26 mouse cellular contexts compared by ENCODE assay signal in genomic region chr10:53801048-53801641, GRCm38 (mm10). TPM values are rescaled to one million over a fixed set of nuclear protein-coding genes. Genes with fewer than 3 reads are reported as not detected.
A peak's percentile ranks its signal among the peaks of the same experiment; 100 is the strongest.
DNase-seq lines count a peak whose midpoint lies in the region; ATAC-seq and TF ChIP-seq lines count a peak whose summit lies in the region.
"Had no signal": no experiment of that assay in that cellular context is flagged by ENCODE, and none has a peak within 500 bp of the region (broad histone marks: within the 10 kb centered on the region; RNA-seq: fewer than 3 reads in every experiment).

No protein-coding gene starts in this region.

- no peaks in the 10 kb centered on the region for H3K36me3 ChIP-seq in embryonic facial prominence, embryonic 10.5 days (replicated peaks)
- H3K36me3 ChIP-seq in kidney, embryonic 15.5 days, result no peaks in the 10 kb centered on the region
- no peaks in the 10 kb centered on the region for H3K36me3 ChIP-seq in heart, adult 2 months (ENCODE audit: control insufficient read depth, insufficient read depth, low read length)
- H3K36me3 ChIP-seq: heart, embryonic 13.5 days; hindbrain, embryonic 13.5 days; lung, embryonic 15.5 days; midbrain, embryonic 10.5 days had no signal

- 41% methylated on average over 7 of the region's 7 CpGs for WGBS in embryonic facial prominence, embryonic 10.5 days
- 47% methylated on average over 7 of the region's 7 CpGs for WGBS in kidney, embryonic 15.5 days
- WGBS in heart, adult 2 months, result 54% methylated on average over 7 of the region's 7 CpGs
- 74% methylated on average over 7 of the region's 7 CpGs for WGBS in cerebellum, adult 2 months

- H3K4me2 ChIP-seq in kidney, embryonic 15.5 days, result no peak overlapping the region
- H3K4me2 ChIP-seq: heart, embryonic 13.5 days; hindbrain, embryonic 13.5 days; lung, embryonic 15.5 days had no signal

- no peaks in the 10 kb centered on the region for H3K9me3 ChIP-seq in embryonic facial prominence, embryonic 10.5 days
- H3K9me3 ChIP-seq in kidney, embryonic 15.5 days (replicated peaks), result no peaks in the 10 kb centered on the region
- H3K9me3 ChIP-seq: heart, embryonic 13.5 days; hindbrain, embryonic 13.5 days; lung, embryonic 15.5 days; midbrain, embryonic 10.5 days had no signal

- H3K9ac ChIP-seq in kidney, embryonic 15.5 days, result no peak overlapping the region
- H3K9ac ChIP-seq in heart, adult 2 months (ENCODE audit: low read depth, low read length), result no peak overlapping the region
- H3K9ac ChIP-seq: heart, embryonic 13.5 days; hindbrain, embryonic 13.5 days; liver, embryonic 14.5 days; lung, embryonic 15.5 days had no signal

- H3K27ac ChIP-seq in embryonic facial prominence, embryonic 10.5 days (replicated peaks), result no peak overlapping the region
- no peak overlapping the region for H3K27ac ChIP-seq in kidney, embryonic 15.5 days
- H3K27ac ChIP-seq in heart, adult 2 months, result no peak overlapping the region
- H3K27ac ChIP-seq in cerebellum, adult 2 months (ENCODE audit: insufficient read depth, low read length), result no peak overlapping the region
- H3K27ac ChIP-seq: heart, embryonic 13.5 days; hindbrain, embryonic 13.5 days; left cerebral cortex, adult 2 months; liver, embryonic 14.5 days; lung, embryonic 15.5 days; midbrain, embryonic 10.5 days had no signal

- ATAC-seq in kidney, embryonic 15.5 days (replicated peaks; ENCODE audit: low FRiP score), result 0 out of 2 replicates have a peak, but pooled peaks have one; percentile 40
- ATAC-seq: activated CD4-positive, CD25-positive, alpha-beta regulatory T cell, adult 4 months; forebrain, embryonic 14.5 days had no signal

- peak; percentile 7 for DNase-seq in retina, postnatal 1 day
- DNase-seq in retina, embryonic 14.5 days (ENCODE audit: low spot score), result no peak
- DNase-seq in embryonic facial prominence, embryonic 10.5 days (ENCODE audit: low spot score), result peak; percentile 29
- DNase-seq in kidney, postnatal 36 days, result peak; percentile 44 to 75
- DNase-seq in heart, adult 2 months, result no peak
- DNase-seq in cerebellum, adult 2 months, result no peak
- no peak for DNase-seq in spleen, postnatal 10 days (ENCODE audit: low spot score in 2 of 2)
- DNase-seq: adrenal gland, postnatal 10 days; cerebellum, adult 9-10 months; gastrocnemius, postnatal 14 days; heart, adult 18-20 months; heart, postnatal 14 days; right cerebral cortex, postnatal 25 days; spleen, adult 18-20 months had no signal

- H3K27me3 ChIP-seq in embryonic facial prominence, embryonic 10.5 days (replicated peaks; ENCODE audit: low read depth, poor library complexity, severe bottlenecking), result no peaks in the 10 kb centered on the region
- H3K27me3 ChIP-seq in kidney, embryonic 15.5 days, result no peaks in the 10 kb centered on the region
- H3K27me3 ChIP-seq in heart, adult 2 months (ENCODE audit: control insufficient read depth, insufficient read depth, low read length), result no peaks in the 10 kb centered on the region
- no peaks in the 10 kb centered on the region for H3K27me3 ChIP-seq in cerebellum, adult 2 months (ENCODE audit: control insufficient read depth, insufficient read depth, low read length)
- H3K27me3 ChIP-seq: heart, embryonic 13.5 days; hindbrain, embryonic 13.5 days; lung, embryonic 15.5 days had no signal

- TF ChIP-seq EP300 in heart, adult 2 months (IDR thresholded peaks at IDR 0.05; ENCODE audit: insufficient read depth, low read depth, low read length), result no peak

- TF ChIP-seq POLR2A in heart, adult 2 months (IDR thresholded peaks at IDR 0.05; ENCODE audit: insufficient read depth, low read depth, low read length), result no peak
- TF ChIP-seq POLR2A in cerebellum, adult 2 months (IDR thresholded peaks at IDR 0.05; ENCODE audit: borderline replicate concordance, insufficient read depth, low read length), result no peak

- H3K4me1 ChIP-seq in embryonic facial prominence, embryonic 10.5 days, result peaks cover 6% of the 10 kb centered on the region
- no peaks in the 10 kb centered on the region for H3K4me1 ChIP-seq in kidney, embryonic 15.5 days
- no peaks in the 10 kb centered on the region for H3K4me1 ChIP-seq in heart, adult 2 months (ENCODE audit: control insufficient read depth, insufficient read depth, low read length)
- H3K4me1 ChIP-seq in cerebellum, adult 2 months (ENCODE audit: control insufficient read depth, insufficient read depth, low read length), result no peaks in the 10 kb centered on the region
- H3K4me1 ChIP-seq: hindbrain, embryonic 13.5 days; lung, embryonic 15.5 days; midbrain, embryonic 10.5 days had no signal

- no peak overlapping the region for H3K4me3 ChIP-seq in embryonic facial prominence, embryonic 10.5 days
- no peak overlapping the region for H3K4me3 ChIP-seq in kidney, embryonic 15.5 days (replicated peaks)
- H3K4me3 ChIP-seq in heart, adult 2 months, result no peak overlapping the region
- no peak overlapping the region for H3K4me3 ChIP-seq in cerebellum, adult 2 months (replicated peaks; ENCODE audit: insufficient read depth, low read depth, low read length)
- H3K4me3 ChIP-seq: heart, embryonic 13.5 days; hindbrain, embryonic 13.5 days; left cerebral cortex, adult 2 months; lung, embryonic 15.5 days; midbrain, embryonic 10.5 days had no signal

- no peak for TF ChIP-seq CTCF in heart, adult 2 months (IDR thresholded peaks at IDR 0.05)
- no peak for TF ChIP-seq CTCF in cerebellum, adult 2 months (IDR thresholded peaks at IDR 0.05; ENCODE audit: borderline replicate concordance, insufficient read depth, low read depth, low read length)

- intact Hi-C loops in heart, adult 2 months (cut with DNase I), result no loop called here

- no peaks in the 10 kb centered on the region for H3K79me2 ChIP-seq in heart, adult 2 months (replicated peaks; ENCODE audit: control insufficient read depth, insufficient read depth, low read length)

RNA-seq across cellular contexts. Expression of gene Fam184a, which starts 50.2 kb away (rescaled TPM):
- polyA plus RNA-seq in embryonic facial prominence, embryonic 10.5 days (2016; fragmentation: Nextera tagmentation; extraction: Ambion mirVana), result 3.7 and 4.5 TPM in 2 replicates
- 5.7 and 7.2 TPM in 2 replicates for polyA plus RNA-seq in kidney, embryonic 15.5 days (2015; fragmentation: Nextera tagmentation; extraction: Ambion mirVana)
- total RNA-seq in heart, adult 2 months (2021), result under 1 TPM; 0.73 to 0.96 TPM
- polyA plus RNA-seq in heart, adult 2 months (2012; rRNA removed), result 0.53 and 0.61 TPM in 2 replicates
- polyA plus RNA-seq in cerebellum, adult 2 months (2012; rRNA removed), result 30.3 and 31.5 TPM in 2 replicates
- total RNA-seq: MEL; neutrophil, adult 5-6 weeks had no signal
- polyA plus RNA-seq: activated CD4-positive, CD25-positive, alpha-beta regulatory T cell, adult 4 months; C2C12 had no signal

Comparison
In these comparisons a context has a peak if more than half of its experiments do, and no peak if none do; other contexts are left out.
1. DNase-seq: peak in retina, postnatal 1 day (single experiment), embryonic facial prominence, embryonic 10.5 days (single experiment) and kidney, postnatal 36 days (2 of 2); none in retina, embryonic 14.5 days (single experiment), heart, adult 2 months (0 of 2), cerebellum, adult 2 months (0 of 2) and spleen, postnatal 10 days (0 of 2).